Mouse (Mus musculus) liver, adult 2 months (tissue): Measurements from ENCODE around the gene Acsm3. TPM values are rescaled to one million over a fixed set of nuclear protein-coding genes. Genes with fewer than 3 reads are reported as not detected.

Experiments
- DNase-seq: peaks from one replicate; pipeline ENCODE4 v3.0.0-alpha.2; 2011; ENCODE audit warnings: low read depth, low spot score; ENCODE audit errors: extremely low read depth
- H3K27ac ChIP-seq: fragments of 200-500 bp; replicated peaks from 2 replicates; pipeline ENCODE4 v1.5.1; 2012; ENCODE audit warnings: low read depth, mild to moderate bottlenecking, control low read depth, inconsistent platforms, low read length; ENCODE audit not compliant: insufficient read depth
- H3K27me3 ChIP-seq: fragments of 200-500 bp; 2 replicates; pipeline ENCODE4 v1.6.1; 2012; ENCODE audit warnings: mild to moderate bottlenecking, moderate library complexity, low read length, inconsistent platforms; ENCODE audit not compliant: control insufficient read depth, insufficient read depth
- H3K36me3 ChIP-seq: fragments of 200-500 bp; 2 replicates; pipeline ENCODE4 v1.6.1; 2012; ENCODE audit warnings: low read length, inconsistent platforms; ENCODE audit not compliant: control insufficient read depth, insufficient read depth
- H3K4me1 ChIP-seq: fragments of 200-500 bp; 2 replicates; pipeline ENCODE4 v1.6.1; 2011; ENCODE audit warnings: low read length; ENCODE audit not compliant: control insufficient read depth, insufficient read depth
- H3K4me3 ChIP-seq: fragments of 200-500 bp; 2 replicates; pipeline ENCODE4 v1.5.1; 2011; ENCODE audit warnings: low read depth, mild to moderate bottlenecking, control low read depth, low read length, moderate library complexity; ENCODE audit not compliant: insufficient read depth
- H3K79me2 ChIP-seq: fragments of 200-500 bp; 2 replicates; pipeline ENCODE4 v1.6.1; 2012; ENCODE audit warnings: inconsistent platforms, mild to moderate bottlenecking, low read length, moderate library complexity; ENCODE audit not compliant: control insufficient read depth, insufficient read depth
- H3K9ac ChIP-seq: fragments of 200-500 bp; 2 replicates; pipeline ENCODE4 v1.6.1; 2012; ENCODE audit warnings: low read depth, mild to moderate bottlenecking, control low read depth, inconsistent platforms, low read length
- CTCF ChIP-seq: fragments of 200-500 bp; IDR thresholded peaks from 2 replicates; pipeline ENCODE4 v1.5.1; 2011; ENCODE audit warnings: low read depth, low read length, control low read depth
- POLR2A ChIP-seq: fragments of 200-500 bp; IDR thresholded peaks from 2 replicates; pipeline ENCODE4 v1.6.1; 2011; ENCODE audit warnings: low read length, control low read depth; ENCODE audit not compliant: insufficient read depth; ENCODE audit errors: extremely low read depth
- WGBS: fragments of 180-500 bp; shearing (Covaris S2); methylation state at CpG from one replicate; pipeline ENCODE4 v1.1.7; 2018; 5-methylcytosine and 5-hydroxymethylcytosine counted together
- polyA plus RNA-seq: library from polyadenylated mRNA; depleted of rRNA; stranded (reverse); fragments of >200 nt; gene quantifications from 2 replicates; pipeline ENCODE4 v1.2.3, GENCODE M21; 2012
- total RNA-seq: library from RNA; depleted of rRNA; stranded (reverse); fragments of >200 nt; gene quantifications from 2 replicates; pipeline ENCODE4 v1.2.3, GENCODE M21; 2014

Gene Acsm3
- total and polyA plus RNA-seq, 2 experiments, result 49.8 to 304 TPM

DNA sequence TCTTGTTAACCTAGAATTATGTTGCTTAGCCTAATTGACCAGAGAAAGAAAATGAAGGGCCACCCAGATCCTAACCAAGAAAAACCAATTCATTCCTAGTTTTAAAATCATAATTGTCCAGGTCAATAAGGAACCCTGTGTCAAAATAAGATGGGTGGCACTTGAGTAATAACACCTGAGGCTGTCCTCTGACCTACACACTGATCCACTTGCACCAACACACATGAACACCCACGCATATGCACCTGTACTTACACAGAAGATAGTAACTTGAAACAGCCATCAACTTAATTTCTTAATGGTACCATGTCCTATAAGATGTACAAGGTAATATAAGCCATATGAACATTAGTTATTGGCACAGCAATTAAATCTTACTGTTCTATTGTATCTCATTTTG is 7.0 kb upstream of the Acsm3 start:
- Histone ChIP-seq H3K4me3 (no peak overlapping the region), H3K4me1 (peaks cover 8% of the 10 kb centered on the region), H3K79me2 (no peaks in the 10 kb centered on the region; the same call in 1 of the 2 replicates), H3K36me3 (no peaks in the 10 kb centered on the region), H3K9ac (no peak overlapping the region), H3K27me3 (no peaks in the 10 kb centered on the region), H3K27ac (no peak overlapping the region)
- 92% methylated on average over 1 of the region's 1 CpGs for WGBS
- TF ChIP-seq POLR2A, result no peak
- no peak for TF ChIP-seq CTCF
- DNase-seq, result no peak

GRCm38 (mm10) chr7:119762166-119762697 is 1.5 kb downstream of the Acsm3 start:
- DNase-seq, result peak; percentile 63
- 13% methylated on average over 4 of the region's 4 CpGs for WGBS

GRCm38 (mm10) chr7:119764377-119764776 is 3.7 kb downstream of the Acsm3 start:
- Histone ChIP-seq H3K36me3 (peaks cover 32% of the 10 kb centered on the region), H3K27ac (no peak overlapping the region), H3K79me2 (peaks cover 4% of the 10 kb centered on the region; the same call in 1 of the 2 replicates), H3K4me3 (no peak overlapping the region), H3K4me1 (peaks cover 7% of the 10 kb centered on the region), H3K9ac (no peak overlapping the region), H3K27me3 (no peaks in the 10 kb centered on the region)
- TF ChIP-seq POLR2A (no peak), CTCF (no peak)
- WGBS, result 90% methylated on average over 3 of the region's 3 CpGs
- no peak for DNase-seq

More at GRCm38 (mm10) chr7:119762166-119762697, 1.5 kb downstream of the Acsm3 start:
- TF ChIP-seq POLR2A (no peak), CTCF (no peak)
- Histone ChIP-seq H3K27ac (0 out of 2 replicates have a peak overlapping the region, but pooled peaks have one; percentile 26), H3K79me2 (peaks cover 4% of the 10 kb centered on the region; the same call in 1 of the 2 replicates), H3K36me3 (peaks cover 12% of the 10 kb centered on the region), H3K27me3 (no peaks in the 10 kb centered on the region), H3K4me1 (peaks cover 7% of the 10 kb centered on the region), H3K4me3 (no peak overlapping the region), H3K9ac (peak overlapping the region; percentile 4; the same call in 1 of the 2 replicates)

- H3K9ac ChIP-seq, result no peak overlapping the region
- H3K27ac ChIP-seq, result no peak overlapping the region
- peaks cover 54% of the 10 kb centered on the region for H3K36me3 ChIP-seq
- TF ChIP-seq CTCF, result no peak
- TF ChIP-seq POLR2A, result no peak
- peaks cover 2% of the 10 kb centered on the region; the same call in 1 of the 2 replicates for H3K79me2 ChIP-seq
- 74% methylated on average over 6 of the region's 6 CpGs for WGBS
- DNase-seq, result no peak
- H3K4me1 ChIP-seq, result peaks cover 2% of the 10 kb centered on the region
- no peaks in the 10 kb centered on the region for H3K27me3 ChIP-seq
- H3K4me3 ChIP-seq, result no peak overlapping the region
Observed at GRCm38 (mm10) chr7:119766996-119767395, 6.3 kb downstream of the Acsm3 start.

DNA sequence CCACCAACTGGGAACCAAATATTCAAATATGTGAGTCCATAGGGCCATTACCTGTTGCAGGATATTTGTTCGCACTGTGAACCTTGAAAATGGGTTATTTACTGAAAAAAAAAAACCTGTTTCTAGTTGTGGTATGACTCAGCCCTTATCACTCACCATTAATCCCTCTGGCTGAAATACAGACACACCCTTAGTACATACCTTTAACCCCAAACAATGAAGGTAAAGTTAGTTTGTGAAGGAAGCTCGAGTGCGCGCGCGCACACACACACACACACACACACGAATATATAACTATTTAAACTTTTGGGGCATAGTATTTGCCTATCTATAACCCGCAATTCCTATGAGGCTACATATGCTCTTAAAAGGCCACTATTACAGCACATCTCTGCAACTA is 9.2 kb downstream of the Acsm3 start:
- no peak for DNase-seq
- WGBS, result 88% methylated on average over 8 of the region's 8 CpGs

GRCm38 (mm10) chr7:119783453-119783852 is 22.7 kb downstream of the Acsm3 start:
- TF ChIP-seq CTCF (peak; percentile 71), POLR2A (no peak)
- H3K27ac ChIP-seq, result peak overlapping the region; percentile 92
- DNase-seq, result peak; percentile 100

More for the DNA sequence above, 9.2 kb downstream of the Acsm3 start:
- Histone ChIP-seq H3K27me3 (no peaks in the 10 kb centered on the region), H3K4me1 (no peaks in the 10 kb centered on the region), H3K27ac (no peak overlapping the region), H3K9ac (no peak overlapping the region), H3K36me3 (peaks cover 73% of the 10 kb centered on the region), H3K4me3 (no peak overlapping the region), H3K79me2 (no peaks in the 10 kb centered on the region)
- TF ChIP-seq POLR2A (no peak), CTCF (no peak)

More at GRCm38 (mm10) chr7:119783453-119783852, 22.7 kb downstream of the Acsm3 start:
- Histone ChIP-seq H3K4me1 (peaks cover 8% of the 10 kb centered on the region; the same call in 1 of the 2 replicates), H3K27me3 (no peaks in the 10 kb centered on the region), H3K79me2 (no peaks in the 10 kb centered on the region), H3K36me3 (peaks cover 60% of the 10 kb centered on the region), H3K4me3 (no peak overlapping the region), H3K9ac (no peak overlapping the region)
- 20% methylated on average over 2 of the region's 2 CpGs for WGBS
